Mouse (Mus musculus): Measurements from ENCODE around the gene Dock1.

Gene Dock1

DNA sequence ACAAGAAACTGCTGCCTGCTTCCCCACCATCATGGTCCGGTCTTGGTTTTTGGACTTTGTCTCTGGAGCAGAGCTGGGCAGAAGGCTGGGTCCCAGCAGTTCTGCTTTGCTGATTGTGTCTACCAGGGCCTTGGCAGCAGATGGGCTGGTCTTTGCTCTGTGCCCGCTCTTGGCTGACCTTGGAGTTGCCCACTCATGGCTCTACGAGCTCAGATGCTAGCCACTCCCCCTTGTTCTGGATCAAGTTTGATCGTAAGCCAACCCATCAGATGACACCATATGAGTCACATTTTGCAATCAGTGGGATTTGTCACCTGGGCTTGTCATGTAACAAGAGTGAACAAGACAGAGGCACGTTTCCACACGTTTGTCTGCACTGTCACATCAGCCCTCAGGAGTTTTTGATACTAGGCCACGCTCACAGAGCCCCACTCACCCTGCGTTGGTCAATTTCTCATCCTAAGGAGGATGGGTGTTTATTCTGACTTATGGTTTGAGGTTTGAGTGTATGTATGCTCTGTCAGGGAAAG lies 382.8 kb downstream of the Dock1 start:
- no peak for DNase-seq (ENCODE audit: low spot score in 2 of 2)

DNA sequence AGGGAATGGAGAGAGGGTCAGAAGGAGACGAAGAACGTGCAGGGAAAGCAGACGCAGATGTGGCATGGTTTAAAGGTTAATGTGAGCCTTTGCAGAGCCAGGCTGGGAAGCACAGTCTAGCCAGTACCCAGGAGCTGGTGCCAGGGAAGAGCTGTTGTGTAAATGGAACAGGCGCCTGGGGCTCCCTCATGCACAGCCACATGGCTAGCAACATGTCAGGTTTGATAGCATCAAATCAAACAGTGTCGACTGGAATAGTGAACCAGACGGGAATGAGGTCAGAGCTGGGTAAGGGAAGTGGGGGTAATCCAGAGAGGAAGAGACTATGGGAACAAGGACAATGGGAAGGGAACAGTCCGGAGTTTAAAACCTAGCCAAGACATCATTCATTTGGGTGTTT lies 384.2 kb downstream of the Dock1 start:
- DNase-seq (ENCODE audit: low spot score in 2 of 2), result no peak

DNA sequence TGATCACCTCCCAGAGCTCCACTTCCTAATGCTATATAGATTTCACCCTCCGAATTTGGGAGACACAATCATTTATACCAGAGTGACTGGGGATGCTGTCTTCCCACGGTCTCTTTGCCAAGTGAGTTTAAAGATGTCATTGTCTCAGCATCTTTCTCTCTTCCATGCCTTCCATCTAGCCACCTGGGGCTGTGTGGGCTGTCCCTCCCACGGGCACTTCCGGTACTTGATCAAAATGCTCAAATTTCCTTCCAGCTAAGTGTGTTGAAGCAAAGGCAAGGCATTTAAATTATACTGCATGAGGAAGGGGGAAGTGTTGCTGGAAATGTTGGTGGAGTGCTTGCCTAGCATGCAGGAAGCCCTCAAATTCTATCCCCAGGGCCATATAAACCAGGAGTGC lies 388.6 kb downstream of the Dock1 start:
- DNase-seq (ENCODE audit: low spot score in 2 of 2), result no peak

DNA sequence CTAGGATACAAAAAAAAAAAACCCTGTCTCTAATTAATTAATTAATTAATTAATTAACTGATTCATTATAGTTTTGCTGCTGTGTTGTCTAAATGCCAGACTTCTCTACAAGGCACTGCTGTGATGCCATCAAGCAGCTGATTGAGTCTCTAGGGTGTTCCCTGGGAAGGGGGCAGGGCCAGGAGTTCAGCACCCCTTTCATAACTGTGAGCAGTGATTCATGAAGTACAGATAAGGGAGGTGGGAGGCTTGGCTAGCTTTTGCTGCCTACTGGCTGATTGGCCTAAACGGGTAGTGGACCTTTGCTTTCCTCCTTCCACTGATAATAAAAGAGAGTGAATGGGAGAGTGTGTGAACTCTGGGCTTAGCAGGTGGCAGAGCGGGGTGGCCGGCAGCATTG lies 389.1 kb downstream of the Dock1 start:
- DNase-seq (ENCODE audit: low spot score in 2 of 2), result no peak

DNA sequence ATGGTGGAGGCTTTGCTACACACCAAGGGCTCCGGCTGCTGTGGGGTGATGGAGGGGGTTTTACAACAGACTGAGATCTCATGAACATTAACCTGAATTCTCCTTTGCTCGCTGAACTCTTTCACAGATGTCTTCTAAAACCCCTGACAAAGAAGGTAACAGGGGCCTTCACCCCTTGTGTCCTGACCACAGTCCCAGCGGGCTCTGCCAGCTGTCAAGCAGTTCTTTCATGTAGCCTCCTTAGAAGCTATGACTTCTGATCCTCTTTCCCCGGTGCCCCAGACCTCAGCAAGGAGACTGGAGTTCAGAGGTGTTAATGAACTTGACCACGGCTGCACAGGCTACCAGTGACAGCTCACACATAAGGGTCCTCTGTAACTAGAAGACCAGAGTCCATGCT lies 393.4 kb downstream of the Dock1 start:
- no peak for DNase-seq (ENCODE audit: low spot score in 2 of 2)

DNA sequence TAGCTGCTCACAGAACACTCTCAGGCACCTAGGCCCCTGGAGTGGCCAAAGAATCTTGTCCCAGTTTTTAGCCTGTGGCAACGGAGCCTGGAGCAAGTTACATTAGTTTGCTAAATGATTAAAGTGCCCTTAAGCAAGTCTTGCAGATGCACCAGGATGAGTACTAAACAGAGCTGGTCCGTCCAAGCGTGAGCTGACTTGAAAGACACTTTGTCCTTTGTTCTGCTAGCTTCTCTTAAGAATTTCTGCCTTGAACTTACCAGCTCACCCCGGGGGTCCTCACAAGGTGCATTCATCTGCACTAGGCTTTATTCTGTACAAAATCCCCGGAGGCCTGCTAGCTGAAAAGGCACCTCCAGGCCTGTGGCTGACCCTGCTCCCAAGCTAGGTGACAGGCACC lies 394.8 kb downstream of the Dock1 start:
- DNase-seq (ENCODE audit: low spot score in 2 of 2), result no peak

DNA sequence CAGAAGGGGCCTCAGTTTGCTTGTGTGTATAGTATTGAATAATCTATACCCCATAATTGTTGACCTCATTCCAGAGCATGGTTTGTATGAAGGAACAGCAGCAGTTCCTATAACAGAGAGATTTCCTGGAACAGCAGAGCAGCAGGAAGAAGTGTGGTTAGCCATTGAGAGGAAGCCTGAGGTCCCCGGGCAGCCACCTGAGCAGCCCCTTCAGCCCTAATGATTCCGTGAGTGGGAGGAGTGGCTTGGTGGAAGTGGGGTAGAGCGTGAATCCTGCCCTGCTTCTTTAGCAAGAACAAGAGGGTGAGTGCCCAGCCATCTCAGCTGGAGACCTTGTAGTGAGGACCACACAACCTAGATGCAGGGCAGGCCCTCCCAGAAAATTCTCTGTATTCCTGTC lies 398.4 kb downstream of the Dock1 start:
- no peak for DNase-seq (ENCODE audit: low spot score in 2 of 2)

DNA sequence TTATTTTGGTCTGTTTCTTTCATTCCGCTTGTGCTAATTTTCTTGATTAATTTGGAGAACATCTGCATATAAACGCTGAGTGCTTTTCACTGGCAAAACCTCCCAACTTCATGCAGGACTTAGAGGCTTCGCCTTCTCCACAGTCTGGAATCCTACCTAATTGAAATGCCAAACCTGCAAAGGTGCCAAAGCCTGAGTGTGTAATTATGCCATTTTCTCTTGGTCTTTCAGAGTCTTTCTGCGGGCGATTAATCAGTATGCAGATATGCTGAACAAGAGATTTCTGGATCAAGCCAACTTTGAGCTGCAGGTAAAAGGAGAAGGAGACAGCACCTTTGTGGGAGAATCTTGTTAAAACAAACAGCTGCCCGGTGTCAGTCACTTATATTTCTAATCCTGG lies 406.4 kb downstream of the Dock1 start:
- DNase-seq (ENCODE audit: low spot score in 2 of 2), result no peak

DNA sequence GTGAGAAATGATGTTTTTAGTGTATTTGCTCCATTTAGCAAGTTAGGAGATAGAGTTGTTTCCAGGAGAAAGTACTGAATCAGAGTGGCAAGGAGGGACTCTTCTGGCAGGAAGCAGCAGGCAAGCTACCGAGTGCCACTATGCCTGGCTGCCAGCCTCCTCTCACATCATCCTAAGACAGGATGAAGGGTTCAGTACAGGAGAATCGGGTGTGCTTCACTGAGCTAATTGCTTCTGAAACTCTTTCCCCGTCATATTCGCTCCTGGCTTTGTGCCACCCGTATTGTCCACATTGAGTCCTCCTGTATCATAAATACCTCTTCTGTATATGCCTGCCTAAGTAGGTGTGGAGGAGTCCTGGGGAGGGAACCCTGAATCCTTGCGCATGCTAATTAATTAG lies 406.9 kb downstream of the Dock1 start:
- DNase-seq (ENCODE audit: low spot score in 2 of 2), result no peak

DNA sequence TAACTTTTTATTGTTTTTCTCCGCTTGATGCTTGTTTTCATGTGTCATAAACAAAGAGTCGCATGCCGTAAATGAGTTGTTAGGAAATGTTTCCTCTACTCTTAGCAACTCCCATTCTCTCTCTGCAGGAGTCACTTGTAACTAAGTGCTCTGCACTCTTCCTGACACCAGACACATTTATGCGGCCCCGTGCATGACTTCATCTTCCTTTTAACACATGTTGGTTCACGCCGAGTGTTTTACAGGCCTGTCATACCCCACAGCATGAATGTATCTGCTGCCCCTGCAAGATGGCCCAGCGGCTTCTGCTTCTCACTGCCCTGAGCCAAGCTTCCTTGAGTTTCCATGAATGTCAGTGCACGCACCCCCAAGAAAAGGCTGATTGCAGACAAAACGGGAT lies 407.4 kb downstream of the Dock1 start:
- DNase-seq (ENCODE audit: low spot score in 2 of 2), result no peak

DNA sequence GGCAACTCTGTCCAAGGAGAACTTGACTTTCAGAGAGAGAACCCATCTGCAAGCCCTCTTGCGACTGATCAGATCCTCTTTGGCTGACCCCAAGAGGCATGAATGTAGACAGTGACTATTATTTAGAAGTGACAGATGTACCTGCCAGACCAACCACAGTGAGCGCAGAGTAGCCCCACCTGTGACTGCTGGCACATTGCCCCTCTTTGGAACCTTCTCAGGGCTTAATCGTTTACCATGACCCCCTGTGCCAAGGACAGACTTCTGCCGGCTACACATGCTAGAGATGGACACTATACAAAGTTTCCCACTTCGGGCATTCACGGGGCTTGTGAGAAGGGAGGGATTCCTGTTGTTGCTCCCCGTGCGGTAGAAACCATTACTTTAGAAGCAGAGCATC lies 413.0 kb downstream of the Dock1 start:
- no peak for DNase-seq (ENCODE audit: low spot score in 2 of 2)

DNA sequence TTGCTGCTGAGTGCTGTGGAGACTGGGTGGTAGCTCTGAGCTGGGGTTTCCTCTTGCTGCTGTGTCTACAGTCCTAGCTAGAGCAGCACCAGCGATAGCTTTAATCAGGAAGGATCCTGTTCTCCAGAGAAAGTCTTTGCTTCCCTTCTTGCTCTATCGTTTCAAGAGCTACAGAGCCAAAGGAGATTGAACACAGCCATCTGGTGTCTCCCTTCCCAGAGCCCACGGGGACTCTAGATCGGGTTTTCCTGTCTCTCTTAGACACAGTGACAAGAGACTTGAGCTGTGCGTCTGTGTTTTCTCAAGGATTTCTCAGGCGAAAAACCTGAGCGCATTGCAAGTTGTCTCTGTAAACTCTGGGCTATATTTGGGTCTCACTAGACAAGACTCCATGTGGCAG lies 413.6 kb downstream of the Dock1 start:
- DNase-seq (ENCODE audit: low spot score in 2 of 2), result no peak

DNA sequence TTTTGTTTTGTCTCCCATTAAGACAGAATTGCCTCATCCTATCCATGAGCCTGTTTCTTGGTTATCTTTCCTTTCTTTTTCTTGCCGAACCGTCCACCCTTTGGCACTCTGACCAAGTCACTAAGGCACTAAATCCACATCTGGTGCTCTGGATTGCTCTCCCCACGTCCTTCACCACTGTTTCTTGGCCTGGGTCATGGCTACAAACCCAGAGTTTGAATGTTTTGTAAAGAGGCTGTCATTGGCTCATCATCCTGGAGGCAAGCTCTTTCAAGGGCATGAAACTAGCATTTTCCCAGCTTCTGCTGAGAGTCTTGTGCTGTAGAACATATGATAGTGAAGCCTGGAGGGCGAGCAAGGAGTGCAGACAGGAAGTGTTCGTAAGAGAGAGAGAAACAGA lies 416.1 kb downstream of the Dock1 start:
- no peak for DNase-seq (ENCODE audit: low spot score in 2 of 2)

DNA sequence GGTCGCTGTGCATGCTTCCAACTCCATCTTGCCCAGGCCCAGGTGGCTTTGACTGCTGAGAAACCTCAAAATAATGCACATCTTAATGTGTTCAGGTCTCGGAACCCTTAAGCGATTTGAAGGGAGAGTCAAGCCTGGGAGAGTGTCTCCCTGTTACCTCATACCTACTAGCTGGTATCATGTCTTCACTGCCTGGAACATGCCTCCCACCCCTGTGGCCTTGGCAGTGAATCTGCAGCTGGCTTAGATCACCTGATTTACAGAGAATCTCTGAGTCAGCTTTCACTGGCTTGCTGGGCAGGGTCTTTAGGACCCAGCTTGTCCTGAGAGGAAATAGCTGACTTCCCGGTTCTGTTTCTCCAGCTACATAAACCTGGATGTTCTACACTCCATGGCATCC lies 419.2 kb downstream of the Dock1 start:
- no peak for DNase-seq (ENCODE audit: low spot score in 2 of 2)

DNA sequence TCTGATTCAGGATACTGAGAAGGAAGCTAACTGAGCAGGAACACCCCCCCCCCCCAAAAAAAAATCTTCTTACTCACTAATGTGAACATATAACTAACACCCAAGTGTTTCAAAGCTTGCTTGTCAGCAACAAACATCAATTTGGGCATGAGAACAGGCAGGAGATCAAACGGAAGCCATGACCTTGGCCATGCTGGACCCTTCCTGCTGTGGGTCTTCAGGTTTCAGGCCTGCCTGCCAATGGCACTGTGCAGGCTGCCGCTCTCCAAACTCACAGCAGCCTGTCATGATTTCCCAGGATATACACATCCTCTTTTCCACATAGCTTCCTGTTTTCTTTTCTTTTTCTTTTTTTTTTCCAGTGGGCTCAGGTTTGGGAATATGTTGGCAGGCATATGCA lies 423.4 kb downstream of the Dock1 start:
- DNase-seq (ENCODE audit: low spot score in 2 of 2), result no peak

DNA sequence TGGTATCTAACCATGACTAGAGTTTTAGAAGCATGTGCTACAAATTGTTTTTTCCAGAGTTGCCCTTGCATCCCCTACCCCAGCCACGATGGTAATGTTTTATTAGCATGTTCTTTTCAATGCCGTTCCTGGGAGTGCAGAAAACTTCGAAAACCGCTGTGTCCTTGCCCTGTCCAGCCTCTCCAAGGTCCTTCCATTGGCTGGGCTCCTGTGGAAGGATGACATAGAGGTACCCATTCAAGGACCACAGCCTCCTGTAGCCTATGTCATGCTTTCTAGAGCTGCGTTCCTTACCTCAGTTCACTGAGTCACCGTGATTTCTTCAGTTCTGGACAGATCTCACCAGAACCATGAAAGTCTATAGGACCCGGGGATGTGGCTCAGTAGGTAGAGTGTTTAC lies 431.5 kb downstream of the Dock1 start:
- DNase-seq (ENCODE audit: low spot score in 2 of 2), result no peak

DNA sequence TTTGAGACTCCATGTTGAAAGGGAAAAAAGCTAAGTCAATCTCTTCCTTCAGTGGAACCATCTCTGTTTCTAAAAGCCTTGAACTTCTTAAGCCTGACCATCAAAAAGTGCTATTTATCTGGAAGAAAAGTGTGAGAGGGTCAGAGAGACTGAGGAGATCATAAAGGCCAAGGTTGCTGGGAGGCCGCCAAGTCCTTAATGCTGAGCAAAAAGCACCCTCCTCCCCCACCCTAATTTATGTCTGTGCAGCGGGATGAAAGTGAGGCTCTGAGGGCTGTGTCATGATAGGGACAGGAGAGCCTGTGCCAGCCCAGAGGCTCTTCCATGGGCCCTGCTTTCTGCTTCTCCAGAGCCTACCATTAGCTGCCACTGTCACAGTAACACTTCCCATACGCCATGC lies 436.1 kb downstream of the Dock1 start:
- no peak for DNase-seq (ENCODE audit: low spot score in 2 of 2)

DNA sequence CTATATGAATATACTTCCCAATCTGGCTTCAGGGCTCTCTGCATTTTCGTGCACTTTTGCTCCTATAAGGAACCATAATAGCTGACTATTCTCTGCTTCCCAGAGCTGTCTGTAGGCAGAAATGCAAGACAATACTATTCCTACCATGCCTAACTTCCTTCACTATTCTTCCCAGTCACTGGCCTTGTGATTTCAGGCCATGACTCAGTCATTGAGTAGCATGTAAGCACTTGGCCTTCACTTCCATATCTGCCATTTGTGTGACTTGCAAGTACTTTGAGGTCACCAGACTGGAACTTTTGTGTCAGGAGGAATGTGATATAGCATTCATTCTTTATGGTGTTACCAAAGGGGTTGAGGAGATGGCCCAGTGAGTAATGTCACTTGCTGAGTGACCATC lies 439.9 kb downstream of the Dock1 start:
- DNase-seq (ENCODE audit: low spot score in 2 of 2), result no peak

DNA sequence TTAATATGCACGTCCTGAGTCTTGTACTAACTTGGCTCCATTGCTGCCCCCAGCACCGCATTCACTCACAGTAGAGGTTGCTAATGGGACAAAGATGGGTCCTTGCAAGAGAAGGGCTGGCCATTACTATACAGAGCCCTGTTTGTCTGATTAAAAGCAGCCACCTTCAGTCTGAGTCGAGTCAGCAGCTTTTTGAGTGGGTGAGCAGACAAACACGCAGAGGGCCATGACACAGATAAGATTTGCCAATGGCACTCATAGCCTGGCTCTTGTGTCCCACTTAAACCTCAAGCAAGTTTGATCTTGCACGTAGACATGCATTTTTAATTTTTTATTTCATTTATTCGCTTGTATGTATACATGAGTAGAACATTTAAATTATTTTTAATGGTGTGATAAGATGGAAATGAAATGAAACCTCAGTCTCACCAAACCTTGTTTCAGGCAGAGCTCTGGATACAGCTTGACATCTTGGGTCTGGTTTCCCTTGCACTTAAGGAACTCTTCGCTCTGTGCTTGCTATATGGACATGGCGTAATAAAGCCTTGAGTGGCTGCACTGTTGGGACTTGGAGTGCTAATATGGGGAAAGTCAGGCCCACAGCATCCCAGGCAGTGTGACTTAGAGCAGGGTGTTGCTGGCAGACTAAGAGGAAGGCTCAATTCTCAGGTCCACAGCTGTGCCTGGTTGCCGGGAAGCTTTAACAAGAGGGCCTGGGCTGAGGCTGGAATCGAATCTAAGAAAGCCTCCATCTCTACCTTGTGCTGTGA lies 455.0 kb downstream of the Dock1 start:
- no peak for DNase-seq (ENCODE audit: low spot score in 2 of 2)

DNA sequence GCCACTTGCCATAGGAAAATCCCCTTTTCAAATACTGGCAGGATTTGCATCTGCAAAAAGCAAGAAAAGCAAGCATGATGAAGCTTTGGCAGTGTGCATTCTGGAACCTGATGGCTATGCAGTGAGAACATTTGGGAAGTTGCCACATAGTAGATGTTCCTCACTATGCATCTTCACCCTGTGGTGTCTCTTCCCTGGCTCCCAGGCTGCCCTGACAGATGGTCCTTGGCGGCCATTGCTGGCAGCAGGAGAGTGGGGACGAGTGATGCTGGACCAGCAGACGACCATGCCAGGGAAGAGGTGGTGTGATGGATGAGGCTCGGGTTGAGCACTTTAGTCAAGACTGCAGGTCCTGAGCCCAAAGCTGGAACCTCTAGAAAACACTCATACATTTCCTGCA lies 462.0 kb downstream of the Dock1 start:
- no peak for DNase-seq (ENCODE audit: low spot score in 2 of 2)

DNA sequence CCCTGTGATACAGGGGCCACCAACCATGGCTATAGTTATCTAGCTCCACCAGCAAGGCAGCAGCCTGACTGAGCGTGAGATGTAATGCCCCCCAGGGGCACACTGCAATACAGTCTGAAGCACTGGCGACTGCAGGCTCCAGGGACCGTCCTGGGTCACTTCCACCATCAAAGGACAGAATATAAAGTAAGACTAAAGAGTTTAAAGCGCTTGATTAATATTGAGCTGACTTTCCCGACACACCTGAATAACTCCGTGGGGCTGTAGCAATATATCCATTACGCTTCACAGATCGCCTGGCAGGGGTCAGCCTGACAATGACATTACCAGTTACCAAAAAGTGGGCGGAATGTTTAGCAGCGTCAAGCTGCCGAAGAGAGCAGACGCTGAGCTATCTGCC lies 464.2 kb downstream of the Dock1 start:
- no peak for DNase-seq (ENCODE audit: low spot score in 2 of 2)

DNA sequence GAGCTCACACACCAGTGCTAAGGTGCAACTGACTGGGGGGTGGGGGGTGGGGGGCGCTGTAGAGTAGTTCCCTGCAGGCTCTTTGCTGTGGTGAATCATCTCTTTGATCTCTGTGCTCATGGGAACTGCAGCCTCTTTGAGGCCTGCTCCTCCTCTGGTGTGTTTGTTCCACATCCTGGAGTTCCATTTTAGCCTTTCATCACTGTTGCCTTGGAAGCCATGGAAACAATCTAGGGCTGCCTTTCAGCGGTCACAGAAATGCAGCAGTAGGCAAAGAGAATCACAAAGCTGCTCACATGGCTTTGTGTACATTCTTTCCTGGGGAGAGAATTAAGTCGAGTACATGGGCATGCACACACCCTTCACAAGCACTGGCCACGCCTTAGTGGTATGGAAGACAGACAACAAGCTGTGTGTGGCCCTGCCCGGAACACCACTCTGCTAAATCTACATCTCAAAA lies 468.7 kb downstream of the Dock1 start:
- DNase-seq (ENCODE audit: low spot score in 2 of 2), result no peak

DNA sequence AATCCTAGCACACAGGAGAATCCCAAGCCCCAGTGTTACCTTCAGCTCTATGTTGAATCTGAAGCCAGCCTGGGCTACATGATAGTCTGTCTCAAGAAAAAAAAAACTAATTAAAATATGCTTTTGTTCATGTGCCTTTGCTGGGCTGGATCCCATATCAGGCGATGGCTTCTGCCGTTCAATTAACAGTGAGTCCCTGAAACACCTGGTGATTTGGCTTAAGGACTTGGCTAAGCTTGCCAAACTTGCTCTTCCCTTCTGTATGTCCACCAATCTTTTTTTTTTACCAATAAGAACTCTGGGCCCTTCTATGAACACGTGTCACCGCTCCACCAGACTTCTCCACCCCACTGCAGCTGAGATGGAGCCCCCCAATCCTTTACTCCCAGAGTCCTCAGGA lies 474.3 kb downstream of the Dock1 start:
- DNase-seq (ENCODE audit: low spot score in 2 of 2), result no peak

DNA sequence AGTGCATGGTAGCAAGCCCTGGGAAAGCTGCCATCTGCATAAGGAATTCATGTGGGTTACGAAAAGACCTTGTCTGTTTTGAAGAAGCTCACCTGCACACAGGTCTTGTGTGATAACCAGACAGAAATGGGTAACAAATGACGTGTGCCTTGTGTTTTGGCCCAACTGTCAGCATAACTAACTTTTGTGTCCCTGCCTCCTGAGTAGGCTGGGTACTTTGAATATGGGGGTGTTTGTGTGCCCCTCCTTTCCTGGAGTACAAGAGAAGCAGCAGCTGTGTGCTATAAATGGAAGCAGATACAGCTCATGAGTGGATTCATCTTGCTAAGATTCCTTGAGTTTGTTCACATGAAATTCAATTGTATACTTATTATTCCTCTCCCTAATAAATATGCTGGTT lies 480.5 kb downstream of the Dock1 start:
- DNase-seq (ENCODE audit: low spot score in 2 of 2), result peak in 1 of 2 experiments; percentile 28
